Comparison of ENCODE assay signal across 24 mouse cellular contexts in genomic region chr9:98339971-98340370, GRCm38 (mm10). TPM values are rescaled to one million over a fixed set of nuclear protein-coding genes. Genes with fewer than 3 reads are reported as not detected.
DNase-seq lines count a peak whose midpoint lies in the region; ATAC-seq and TF ChIP-seq lines count a peak whose summit lies in the region.
"Had no signal": no experiment of that assay in that cellular context is flagged by ENCODE, and none has a peak within 500 bp of the region (broad histone marks: within the 10 kb centered on the region; RNA-seq: fewer than 3 reads in every experiment).

No protein-coding gene starts in this region.

- no peak for TF ChIP-seq POLR2A in kidney, adult 2 months (IDR thresholded peaks at IDR 0.05; ENCODE audit: low read depth, low read length)
- TF ChIP-seq POLR2A in brain, embryonic 14.5 days (IDR thresholded peaks at IDR 0.05; ENCODE audit: borderline replicate concordance, extremely low read depth, insufficient read depth, insufficient read length, poor library complexity, severe bottlenecking) = no peak

- no peak for ATAC-seq in embryonic facial prominence, embryonic 14.5 days (ENCODE audit: low read depth)
- ATAC-seq: CD4-positive, CD25-positive, alpha-beta regulatory T cell, adult 4 months; forebrain, embryonic 13.5 days; hindbrain, embryonic 16.5 days; inflammation-experienced regulatory T-cells, adult 6 months had no signal

- WGBS in embryonic facial prominence, embryonic 14.5 days = 66% methylated on average over 4 of the region's 4 CpGs
- WGBS in embryonic facial prominence, embryonic 10.5 days = 87% methylated on average over 4 of the region's 4 CpGs
- WGBS in kidney, adult 2 months = 64% methylated on average over 4 of the region's 4 CpGs

- H3K4me2 ChIP-seq in embryonic facial prominence, embryonic 14.5 days (ENCODE audit: low read depth, low read length) = no peak overlapping the region
- H3K4me2 ChIP-seq: embryonic facial prominence, embryonic 13.5 days; forebrain, embryonic 13.5 days; heart, embryonic 12.5 days; hindbrain, embryonic 12.5 days had no signal

- no peak overlapping the region for H3K4me3 ChIP-seq in embryonic facial prominence, embryonic 14.5 days (ENCODE audit: low read depth, low read length)
- H3K4me3 ChIP-seq in embryonic facial prominence, embryonic 10.5 days = no peak overlapping the region
- no peak overlapping the region for H3K4me3 ChIP-seq in kidney, adult 2 months (ENCODE audit: insufficient read depth, low read depth, low read length)
- H3K4me3 ChIP-seq: embryonic facial prominence, embryonic 13.5 days; forebrain, embryonic 13.5 days; heart, embryonic 12.5 days; hindbrain, embryonic 12.5 days had no signal

- no peaks in the 10 kb centered on the region for H3K36me3 ChIP-seq in embryonic facial prominence, embryonic 14.5 days (ENCODE audit: control insufficient read depth, insufficient read depth, low read length)
- H3K36me3 ChIP-seq in embryonic facial prominence, embryonic 10.5 days (replicated peaks) = no peaks in the 10 kb centered on the region
- H3K36me3 ChIP-seq in kidney, adult 2 months (ENCODE audit: control insufficient read depth, insufficient read depth, low read length) = no peaks in the 10 kb centered on the region
- H3K36me3 ChIP-seq: embryonic facial prominence, embryonic 13.5 days; heart, embryonic 12.5 days; hindbrain, embryonic 12.5 days had no signal

- DNase-seq in embryonic facial prominence, embryonic 14.5 days (ENCODE audit: low spot score) = peak; percentile 23
- no peak for DNase-seq in embryonic facial prominence, embryonic 10.5 days (ENCODE audit: low spot score)
- DNase-seq in kidney, adult 2 months = no peak
- no peak for DNase-seq in kidney, adult 9 months
- peak; percentile 44 for DNase-seq in brain, embryonic 14.5 days (ENCODE audit: low read depth)
- peak; percentile 13 to 74 for DNase-seq in lung, postnatal 4 days
- no peak for DNase-seq in layer of hippocampus, adult 9-10 months (ENCODE audit: low spot score)
- DNase-seq: adrenal gland, adult 8-10 months; adrenal gland, postnatal 36 days; B cell, adult 2 months; cerebellum, adult 11-12 months; cerebellum, adult 9-10 months; cerebellum, postnatal 25 days; gastrocnemius, postnatal 10 days; heart, adult 18-20 months; heart, postnatal 36 days had no signal

- peaks cover 5% of the 10 kb centered on the region; the same call in 1 of the 2 replicates for H3K4me1 ChIP-seq in embryonic facial prominence, embryonic 14.5 days (ENCODE audit: control insufficient read depth, insufficient read depth, low read length)
- H3K4me1 ChIP-seq in embryonic facial prominence, embryonic 10.5 days = 0 out of 2 replicates have a peak, but pooled peaks cover 4% of the 10 kb centered on the region
- H3K4me1 ChIP-seq in kidney, adult 2 months (ENCODE audit: control insufficient read depth, insufficient read depth, low read length) = peaks cover 5% of the 10 kb centered on the region; the same call in 1 of the 2 replicates
- H3K4me1 ChIP-seq: hindbrain, embryonic 12.5 days had no signal

- TF ChIP-seq CTCF in kidney, adult 2 months (conservative IDR thresholded peaks at IDR 0.05; ENCODE audit: insufficient read depth, insufficient read length, low read depth, low read length) = no peak
- TF ChIP-seq CTCF in brain, embryonic 14.5 days (IDR thresholded peaks at IDR 0.05; ENCODE audit: borderline replicate concordance, extremely low read depth, insufficient read depth, insufficient read length) = no peak

- no peaks in the 10 kb centered on the region for H3K9me3 ChIP-seq in embryonic facial prominence, embryonic 14.5 days (ENCODE audit: control insufficient read depth, low read length)
- no peaks in the 10 kb centered on the region for H3K9me3 ChIP-seq in embryonic facial prominence, embryonic 10.5 days
- H3K9me3 ChIP-seq: embryonic facial prominence, embryonic 13.5 days; forebrain, embryonic 13.5 days; G1E; heart, embryonic 12.5 days; hindbrain, embryonic 12.5 days had no signal

- no peak overlapping the region for H3K27ac ChIP-seq in embryonic facial prominence, embryonic 14.5 days (replicated peaks; ENCODE audit: low read depth, low read length)
- H3K27ac ChIP-seq in embryonic facial prominence, embryonic 10.5 days (replicated peaks) = no peak overlapping the region
- H3K27ac ChIP-seq in kidney, adult 2 months (ENCODE audit: insufficient read depth, low read depth, low read length) = peak overlapping the region; percentile 19; the same call in 1 of the 2 replicates
- H3K27ac ChIP-seq: embryonic facial prominence, embryonic 13.5 days; forebrain, embryonic 13.5 days; hindbrain, embryonic 12.5 days had no signal

- no peak overlapping the region for H3K9ac ChIP-seq in embryonic facial prominence, embryonic 14.5 days (ENCODE audit: low read depth, low read length)
- H3K9ac ChIP-seq: embryonic facial prominence, embryonic 13.5 days; forebrain, embryonic 13.5 days; heart, embryonic 12.5 days; hindbrain, embryonic 12.5 days had no signal

- no peaks in the 10 kb centered on the region for H3K27me3 ChIP-seq in embryonic facial prominence, embryonic 14.5 days (replicated peaks; ENCODE audit: control insufficient read depth, insufficient read depth, low read length)
- no peaks in the 10 kb centered on the region for H3K27me3 ChIP-seq in embryonic facial prominence, embryonic 10.5 days (replicated peaks; ENCODE audit: low read depth, poor library complexity, severe bottlenecking)
- no peaks in the 10 kb centered on the region for H3K27me3 ChIP-seq in kidney, adult 2 months (replicated peaks; ENCODE audit: control insufficient read depth, insufficient read depth, low read length)
- H3K27me3 ChIP-seq: embryonic facial prominence, embryonic 13.5 days; forebrain, embryonic 13.5 days; heart, embryonic 12.5 days; hindbrain, embryonic 12.5 days had no signal

RNA-seq across cellular contexts. Expression of gene Nmnat3, which starts 52.7 kb away (rescaled TPM):
- polyA plus RNA-seq in embryonic facial prominence, embryonic 14.5 days (2014; fragmentation: Nextera tagmentation; extraction: Ambion mirVana) = 4.8 and 5.2 TPM in 2 replicates
- polyA plus RNA-seq in embryonic facial prominence, embryonic 10.5 days (2016; fragmentation: Nextera tagmentation; extraction: Ambion mirVana) = 2.4 and 3.4 TPM in 2 replicates
- 27.7 and 29.4 TPM in 2 replicates for polyA plus RNA-seq in kidney, adult 2 months (2012; rRNA removed)
- polyA plus RNA-seq in brain, embryonic 14.5 days (2012; rRNA removed) = 1.1 and 1.7 TPM in 2 replicates

Comparison
In these comparisons a context has a peak if more than half of its experiments do, and no peak if none do; other contexts are left out.
1. DNase-seq: peak in embryonic facial prominence, embryonic 14.5 days (single experiment), brain, embryonic 14.5 days (single experiment) and lung, postnatal 4 days (2 of 2); none in embryonic facial prominence, embryonic 10.5 days (single experiment), kidney, adult 2 months (single experiment), kidney, adult 9 months (single experiment) and layer of hippocampus, adult 9-10 months (single experiment).